Mouse (Mus musculus): Measurements from ENCODE around the gene Srcin1. TPM values are rescaled to one million over a fixed set of nuclear protein-coding genes. Genes with fewer than 3 reads are reported as not detected.
A peak's percentile ranks its signal among the peaks of the same experiment; 100 is the strongest.

Gene Srcin1
- total and polyA plus RNA-seq, 2 experiments from 2014 or later, result not detected

- peak overlapping the region; percentile 14; the same call in 1 of the 2 replicates for H3K4me3 ChIP-seq (ENCODE audit: low read depth, low read length)
- no peak for TF ChIP-seq CTCF (IDR thresholded peaks at IDR 0.05; ENCODE audit: low read depth)
- no peak for TF ChIP-seq EP300 (IDR thresholded peaks at IDR 0.05; ENCODE audit: low read depth)
- H3K4me2 ChIP-seq (ENCODE audit: low read depth, low read length), result peak overlapping the region; percentile 44; the same call in 1 of the 2 replicates
- no peaks in the 10 kb centered on the region for H3K27me3 ChIP-seq (ENCODE audit: control insufficient read depth, insufficient read depth, low read length)
- H3K4me1 ChIP-seq (ENCODE audit: control insufficient read depth, insufficient read depth), result no peaks in the 10 kb centered on the region
- no peak for DNase-seq (ENCODE audit: low spot score)
- H3K9me3 ChIP-seq (replicated peaks; ENCODE audit: control insufficient read depth, low read length), result no peaks in the 10 kb centered on the region
- H3K27ac ChIP-seq (ENCODE audit: low read depth), result peak overlapping the region; percentile 62; the same call in 1 of the 2 replicates
- H3K9ac ChIP-seq (replicated peaks; ENCODE audit: low read depth, low read length), result no peak overlapping the region
- WGBS, result 70% methylated on average over 6 of the region's 6 CpGs
- no peaks in the 10 kb centered on the region for H3K36me3 ChIP-seq (replicated peaks; ENCODE audit: control insufficient read depth, insufficient read depth, low read length)
- ATAC-seq (ENCODE audit: insufficient read depth, low read depth), result no peak
These were observed 63.5 kb downstream of the Srcin1 start for GRCm38 (mm10) chr11:97512511-97512910.

- Histone ChIP-seq H3K4me1 (ENCODE audit: control insufficient read depth, insufficient read depth) (no peaks in the 10 kb centered on the region), H3K9me3 (replicated peaks; ENCODE audit: control insufficient read depth, low read length) (no peaks in the 10 kb centered on the region), H3K36me3 (replicated peaks; ENCODE audit: control insufficient read depth, insufficient read depth, low read length) (no peaks in the 10 kb centered on the region), H3K27ac (ENCODE audit: low read depth) (peak overlapping the region; percentile 62), H3K9ac (replicated peaks; ENCODE audit: low read depth, low read length) (no peak overlapping the region), H3K4me2 (ENCODE audit: low read depth, low read length) (peak overlapping the region; percentile 44), H3K4me3 (ENCODE audit: low read depth, low read length) (peak overlapping the region; percentile 14; the same call in 1 of the 2 replicates), H3K27me3 (ENCODE audit: control insufficient read depth, insufficient read depth, low read length) (no peaks in the 10 kb centered on the region)
- DNase-seq (ENCODE audit: low spot score) (peak; percentile 51), ATAC-seq (ENCODE audit: insufficient read depth, low read depth) (peak; percentile 42)
- WGBS, result 38% methylated on average over 13 of the region's 13 CpGs
- TF ChIP-seq CTCF (IDR thresholded peaks at IDR 0.05; ENCODE audit: low read depth) (no peak), EP300 (IDR thresholded peaks at IDR 0.05; ENCODE audit: low read depth) (no peak)
These were observed 64.2 kb downstream of the Srcin1 start for GRCm38 (mm10) chr11:97511661-97512369.

- ATAC-seq (ENCODE audit: insufficient read depth, low read depth), result peak; percentile 50
- Histone ChIP-seq H3K4me1 (ENCODE audit: control insufficient read depth, insufficient read depth) (no peaks in the 10 kb centered on the region), H3K27me3 (ENCODE audit: control insufficient read depth, insufficient read depth, low read length) (no peaks in the 10 kb centered on the region), H3K36me3 (replicated peaks; ENCODE audit: control insufficient read depth, insufficient read depth, low read length) (no peaks in the 10 kb centered on the region), H3K9me3 (replicated peaks; ENCODE audit: control insufficient read depth, low read length) (no peaks in the 10 kb centered on the region), H3K27ac (ENCODE audit: low read depth) (peak overlapping the region; percentile 62; the same call in 1 of the 2 replicates), H3K4me2 (ENCODE audit: low read depth, low read length) (peak overlapping the region; percentile 44), H3K4me3 (ENCODE audit: low read depth, low read length) (0 out of 2 replicates have a peak overlapping the region, but pooled peaks have one; percentile 7), H3K9ac (replicated peaks; ENCODE audit: low read depth, low read length) (no peak overlapping the region)
- TF ChIP-seq EP300 (IDR thresholded peaks at IDR 0.05; ENCODE audit: low read depth) (no peak), CTCF (IDR thresholded peaks at IDR 0.05; ENCODE audit: low read depth) (peak; percentile 74)
- DNase-seq (ENCODE audit: low spot score), result peak; percentile 73
- 31% methylated on average over 10 of the region's 10 CpGs for WGBS
These were observed 64.9 kb downstream of the Srcin1 start for GRCm38 (mm10) chr11:97510966-97511660.

- Histone ChIP-seq H3K27ac (ENCODE audit: low read depth) (no peak overlapping the region), H3K4me3 (ENCODE audit: low read depth, low read length) (no peak overlapping the region), H3K9me3 (replicated peaks; ENCODE audit: control insufficient read depth, low read length) (no peaks in the 10 kb centered on the region), H3K4me1 (ENCODE audit: control insufficient read depth, insufficient read depth) (no peaks in the 10 kb centered on the region), H3K9ac (replicated peaks; ENCODE audit: low read depth, low read length) (no peak overlapping the region), H3K4me2 (ENCODE audit: low read depth, low read length) (no peak overlapping the region), H3K27me3 (ENCODE audit: control insufficient read depth, insufficient read depth, low read length) (no peaks in the 10 kb centered on the region), H3K36me3 (replicated peaks; ENCODE audit: control insufficient read depth, insufficient read depth, low read length) (no peaks in the 10 kb centered on the region)
- 75% methylated on average over 24 of the region's 24 CpGs for WGBS
- ATAC-seq (ENCODE audit: insufficient read depth, low read depth), result no peak
- DNase-seq (ENCODE audit: low spot score), result no peak
- TF ChIP-seq EP300 (IDR thresholded peaks at IDR 0.05; ENCODE audit: low read depth) (no peak), CTCF (IDR thresholded peaks at IDR 0.05; ENCODE audit: low read depth) (no peak)
These were observed 66.1 kb downstream of the Srcin1 start for GRCm38 (mm10) chr11:97509715-97510485.

GRCm38 (mm10) chr11:97509058-97509457 is 66.9 kb downstream of the Srcin1 start:
- WGBS, result 42% methylated on average over 5 of the region's 5 CpGs

More at GRCm38 (mm10) chr11:97509058-97509457, 66.9 kb downstream of the Srcin1 start:
- no peak overlapping the region for H3K4me2 ChIP-seq (ENCODE audit: low read depth, low read length)
- TF ChIP-seq CTCF (IDR thresholded peaks at IDR 0.05; ENCODE audit: low read depth), result no peak
- TF ChIP-seq EP300 (IDR thresholded peaks at IDR 0.05; ENCODE audit: low read depth), result no peak
- ATAC-seq (ENCODE audit: insufficient read depth, low read depth), result no peak
- H3K9ac ChIP-seq (replicated peaks; ENCODE audit: low read depth, low read length), result no peak overlapping the region
- no peak overlapping the region for H3K27ac ChIP-seq (ENCODE audit: low read depth)
- no peaks in the 10 kb centered on the region for H3K9me3 ChIP-seq (replicated peaks; ENCODE audit: control insufficient read depth, low read length)
- no peaks in the 10 kb centered on the region for H3K27me3 ChIP-seq (ENCODE audit: control insufficient read depth, insufficient read depth, low read length)
- no peak overlapping the region for H3K4me3 ChIP-seq (ENCODE audit: low read depth, low read length)
- H3K4me1 ChIP-seq (ENCODE audit: control insufficient read depth, insufficient read depth), result no peaks in the 10 kb centered on the region
- DNase-seq (ENCODE audit: low spot score), result no peak
- H3K36me3 ChIP-seq (replicated peaks; ENCODE audit: control insufficient read depth, insufficient read depth, low read length), result no peaks in the 10 kb centered on the region

All from heart, postnatal 0 days (tissue).